Mouse (Mus musculus) lung, postnatal 0 days (tissue): ENCODE results near the gene Ctsf. TPM values are rescaled to one million over a fixed set of nuclear protein-coding genes. Genes with fewer than 3 reads are reported as not detected.
A peak's percentile ranks its signal among the peaks of the same experiment; 100 is the strongest.

Source experiments
- ATAC-seq: fragments of 200-750 bp; cut with Nextera tagmentation; 2 replicates; pipeline ENCODE4 v1.8.0; 2017; ENCODE audit warnings: moderate library complexity
- DNase-seq: peaks from one replicate; pipeline ENCODE4 v3.0.0-alpha.2; 2016; ENCODE audit warnings: low spot score
- H3K27ac ChIP-seq: fragments of 300-500 bp; sonication (generic); 2 replicates; pipeline ENCODE4 v1.5.1; 2014; ENCODE audit warnings: antibody characterized with exemption, mild to moderate bottlenecking, low read length, mixed read lengths
- H3K27me3 ChIP-seq: fragments of 300-500 bp; sonication (generic); replicated peaks from 2 replicates; pipeline ENCODE4 v1.6.1; 2014; ENCODE audit warnings: low read length, mixed read lengths; ENCODE audit not compliant: insufficient read depth
- H3K36me3 ChIP-seq: fragments of 300-500 bp; sonication (generic); 2 replicates; pipeline ENCODE4 v1.6.1; 2014; ENCODE audit warnings: low read length, mixed read lengths; ENCODE audit not compliant: insufficient read depth
- H3K4me1 ChIP-seq: fragments of 300-500 bp; sonication (generic); 2 replicates; pipeline ENCODE4 v1.6.1; 2014; ENCODE audit warnings: antibody characterized with exemption, low read depth, low read length, mixed read lengths; ENCODE audit not compliant: insufficient read depth
- H3K4me2 ChIP-seq: fragments of 300-500 bp; sonication (generic); replicated peaks from 2 replicates; pipeline ENCODE4 v1.6.1; 2014; ENCODE audit warnings: low read depth, mild to moderate bottlenecking, low read length, moderate library complexity, mixed read lengths
- H3K4me3 ChIP-seq: fragments of 300-500 bp; sonication (generic); 2 replicates; pipeline ENCODE4 v1.5.1; 2014; ENCODE audit warnings: low read depth, low read length
- H3K9ac ChIP-seq: fragments of 300-500 bp; sonication (generic); replicated peaks from 2 replicates; pipeline ENCODE4 v1.6.1; 2014; ENCODE audit warnings: low read depth, mild to moderate bottlenecking
- H3K9me3 ChIP-seq: fragments of 300-500 bp; sonication (generic); 2 replicates; pipeline ENCODE4 v1.6.1; 2016; ENCODE audit warnings: low read length, mixed read lengths
- CTCF ChIP-seq: IDR thresholded peaks from 2 replicates; pipeline ENCODE4 v1.5.1; 2016; ENCODE audit warnings: antibody characterized with exemption, mild to moderate bottlenecking
- EP300 ChIP-seq: IDR thresholded peaks from 2 replicates; pipeline ENCODE4 v1.6.1; 2016; ENCODE audit warnings: antibody characterized with exemption, mild to moderate bottlenecking, control low read depth
- WGBS: fragments of 180-500 bp; shearing (Covaris S2); extraction: QIAGEN DNeasy Blood & Tissue Kit; methylation state at CpG from one replicate; pipeline ENCODE4 v1.1.7; 2014; 5-methylcytosine and 5-hydroxymethylcytosine counted together
- polyA plus RNA-seq: library from polyadenylated mRNA; unstranded; fragments of >200 nt; fragmentation: Nextera tagmentation; extraction: Ambion mirVana; gene quantifications from 2 replicates; pipeline ENCODE4 v1.2.1, GENCODE M21; 2015

Gene Ctsf
- polyA plus RNA-seq, 1 experiment from 2014 or later: 34.2 TPM

GRCm38 (mm10) chr19:4878405-4879323, 23.7 kb downstream of the Ctsf start, which contains the start of gene Zdhhc24:
Gene Zdhhc24 (plus strand): TSS chr19:4878668.
- Histone ChIP-seq H3K36me3 (no peaks in the 10 kb centered on the region), H3K27ac (peak within 1 kb of the TSS; percentile 26; the same call in 1 of the 2 replicates), H3K4me3 (peak within 1 kb of the TSS; percentile 80), H3K9ac (peak within 1 kb of the TSS; percentile 82), H3K4me1 (peaks cover 4% of the 10 kb centered on the region; the same call in 1 of the 2 replicates), H3K27me3 (0 out of 2 replicates have a peak, but pooled peaks cover 3% of the 10 kb centered on the region), H3K9me3 (no peaks in the 10 kb centered on the region), H3K4me2 (peak within 1 kb of the TSS; percentile 97)
- DNase-seq (peak; percentile 98), ATAC-seq (peak; percentile 99)
- WGBS: 1% methylated on average over 52 of the region's 52 CpGs
- TF ChIP-seq EP300 (no peak), CTCF (peak; percentile 11; the same call in 1 of the 2 replicates)

- peak overlapping the region; percentile 80; the same call in 1 of the 2 replicates for H3K4me3 ChIP-seq
- DNase-seq (no peak), ATAC-seq (no peak)
- no peak overlapping the region for H3K27ac ChIP-seq
- TF ChIP-seq CTCF (no peak), EP300 (no peak)
- WGBS: 61% methylated on average over 10 of the region's 10 CpGs
- H3K36me3 ChIP-seq: no peaks in the 10 kb centered on the region
- 0 out of 2 replicates have a peak, but pooled peaks cover 3% of the 10 kb centered on the region for H3K27me3 ChIP-seq
- H3K9me3 ChIP-seq: no peaks in the 10 kb centered on the region
- peak overlapping the region; percentile 97; the same call in 1 of the 2 replicates for H3K4me2 ChIP-seq
- H3K9ac ChIP-seq: peak overlapping the region; percentile 82; the same call in 1 of the 2 replicates
- H3K4me1 ChIP-seq: peaks cover 4% of the 10 kb centered on the region; the same call in 1 of the 2 replicates
Observed at GRCm38 (mm10) chr19:4879324-4879703, 24.4 kb downstream of the Ctsf start.

- no peaks in the 10 kb centered on the region for H3K27me3 ChIP-seq
- no peaks in the 10 kb centered on the region for H3K36me3 ChIP-seq
- DNase-seq (no peak), ATAC-seq (no peak)
- H3K4me3 ChIP-seq: no peak overlapping the region
- no peaks in the 10 kb centered on the region for H3K4me1 ChIP-seq
- no peak for TF ChIP-seq CTCF
- no peak for TF ChIP-seq EP300
- H3K9ac ChIP-seq: no peak overlapping the region
- no peaks in the 10 kb centered on the region for H3K9me3 ChIP-seq
- H3K4me2 ChIP-seq: no peak overlapping the region
- H3K27ac ChIP-seq: no peak overlapping the region
- WGBS: 87% methylated on average over 4 of the region's 4 CpGs
Observed at GRCm38 (mm10) chr19:4883961-4884360, 29.0 kb downstream of the Ctsf start.

GRCm38 (mm10) chr19:4889791-4890190, 34.9 kb downstream of the Ctsf start:
- no peak for ATAC-seq
- Histone ChIP-seq H3K27me3 (no peaks in the 10 kb centered on the region), H3K9ac (no peak overlapping the region), H3K4me2 (no peak overlapping the region), H3K4me1 (no peaks in the 10 kb centered on the region), H3K4me3 (no peak overlapping the region), H3K9me3 (no peaks in the 10 kb centered on the region), H3K36me3 (no peaks in the 10 kb centered on the region), H3K27ac (no peak overlapping the region)
- DNase-seq: no peak
- no peak for TF ChIP-seq EP300
- no peak for TF ChIP-seq CTCF
- WGBS: 77% methylated on average over 10 of the region's 10 CpGs

- WGBS: 78% methylated on average over 3 of the region's 3 CpGs
- Histone ChIP-seq H3K9ac (no peak overlapping the region), H3K9me3 (no peaks in the 10 kb centered on the region), H3K27ac (no peak overlapping the region), H3K4me2 (no peak overlapping the region), H3K36me3 (no peaks in the 10 kb centered on the region), H3K4me1 (no peaks in the 10 kb centered on the region), H3K27me3 (no peaks in the 10 kb centered on the region), H3K4me3 (no peak overlapping the region)
- no peak for DNase-seq
- no peak for TF ChIP-seq EP300
- TF ChIP-seq CTCF: no peak
- ATAC-seq: no peak
Observed at GRCm38 (mm10) chr19:4891798-4892197, 36.9 kb downstream of the Ctsf start.

- no peak overlapping the region for H3K4me2 ChIP-seq
- TF ChIP-seq EP300 (no peak), CTCF (no peak)
- H3K4me3 ChIP-seq: no peak overlapping the region
- H3K27ac ChIP-seq: no peak overlapping the region
- no peak overlapping the region for H3K9ac ChIP-seq
- DNase-seq (no peak), ATAC-seq (no peak)
- no peaks in the 10 kb centered on the region for H3K4me1 ChIP-seq
- H3K9me3 ChIP-seq: no peaks in the 10 kb centered on the region
- WGBS: 62% methylated on average over 21 of the region's 21 CpGs
- no peaks in the 10 kb centered on the region for H3K36me3 ChIP-seq
- H3K27me3 ChIP-seq: no peaks in the 10 kb centered on the region
Observed at GRCm38 (mm10) chr19:4896780-4897520, 42.0 kb downstream of the Ctsf start.
